Mouse (Mus musculus): ENCODE data around the gene Aplnr.

- TF ChIP-seq POLR2A (IDR thresholded peaks at IDR 0.05; ENCODE audit: borderline replicate concordance, low read depth, low read length) (no peak), CTCF (IDR thresholded peaks at IDR 0.05; ENCODE audit: low read depth, low read length) (no peak)
Measured at GRCm38 (mm10) chr2:85093376-85093775, 42.6 kb upstream of the Aplnr start.

Data from bone marrow macrophage, adult 2 months (primary cell).